Mouse (Mus musculus) G1E-ER4 (cell line): ENCODE results near the gene Aldh6a1. TPM values are rescaled to one million over a fixed set of nuclear protein-coding genes. Genes with fewer than 3 reads are reported as not detected.

ENCODE experiments used
- GATA1 ChIP-seq: IDR thresholded peaks from one replicate; pipeline ENCODE4 v1.8.0; 2012; ENCODE audit warnings: low read length, inconsistent platforms
- polyA plus RNA-seq: library from polyadenylated mRNA; stranded (reverse); fragments of >175 nt; gene quantifications from 2 replicates; pipeline ENCODE4 v1.2.3, GENCODE M21; 2012

Gene Aldh6a1
- polyA plus RNA-seq, 1 experiment, result 5.5 TPM

DNA sequence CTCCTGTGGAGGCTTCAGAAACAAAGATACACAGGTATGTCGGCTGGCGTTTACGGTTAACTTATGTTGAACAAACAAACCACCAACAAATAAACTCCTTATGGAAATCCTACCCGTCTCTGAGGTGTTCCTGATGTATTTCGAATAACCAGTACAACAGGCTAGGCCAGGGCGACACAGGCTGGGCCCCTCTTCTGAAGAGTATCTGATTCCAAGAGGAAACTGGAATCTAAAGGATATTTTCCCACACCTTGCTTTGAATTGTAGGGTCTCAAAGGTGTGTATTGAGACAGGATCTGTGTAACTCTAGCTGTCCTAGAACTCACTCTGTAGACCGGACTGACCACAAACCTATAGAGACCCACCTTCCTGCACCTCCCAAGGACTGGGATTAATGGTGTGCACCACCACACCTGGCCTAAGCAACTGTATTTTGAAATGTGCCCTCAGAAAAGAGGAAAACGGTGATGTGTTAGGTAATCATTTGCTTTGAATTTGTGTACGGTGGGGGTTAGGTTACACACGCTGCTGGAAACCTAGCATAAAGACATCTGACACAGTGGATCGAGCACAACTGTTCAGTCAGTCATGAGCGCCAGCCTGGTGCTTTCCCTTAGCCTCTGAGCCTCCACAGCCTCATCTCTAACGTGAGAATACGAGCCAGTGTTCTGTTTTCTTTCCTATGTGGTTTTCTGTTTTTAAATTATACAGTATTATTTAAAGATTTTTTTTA lies 53.7 kb downstream of the Aldh6a1 start:
- TF ChIP-seq GATA1, result no peak

DNA sequence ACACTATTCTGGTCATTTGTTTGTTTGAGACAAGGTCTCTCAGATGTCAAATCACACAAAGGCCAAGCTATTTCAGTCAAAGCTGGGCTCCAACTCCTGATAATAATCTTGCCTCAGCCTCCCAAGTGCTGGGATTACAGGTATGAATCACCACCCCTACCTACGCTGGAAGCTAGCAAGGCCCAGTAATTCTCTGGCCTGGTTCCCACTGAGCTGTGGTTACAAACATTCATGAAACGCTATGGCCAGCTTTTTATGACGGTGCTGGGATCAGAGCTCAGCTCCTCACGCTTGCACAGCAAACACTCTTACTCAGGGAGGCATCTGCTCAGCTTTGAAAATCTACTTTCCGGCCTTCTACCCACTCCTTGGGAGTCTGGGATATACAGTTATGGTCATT lies 57.0 kb downstream of the Aldh6a1 start:
- TF ChIP-seq GATA1, result no peak

DNA sequence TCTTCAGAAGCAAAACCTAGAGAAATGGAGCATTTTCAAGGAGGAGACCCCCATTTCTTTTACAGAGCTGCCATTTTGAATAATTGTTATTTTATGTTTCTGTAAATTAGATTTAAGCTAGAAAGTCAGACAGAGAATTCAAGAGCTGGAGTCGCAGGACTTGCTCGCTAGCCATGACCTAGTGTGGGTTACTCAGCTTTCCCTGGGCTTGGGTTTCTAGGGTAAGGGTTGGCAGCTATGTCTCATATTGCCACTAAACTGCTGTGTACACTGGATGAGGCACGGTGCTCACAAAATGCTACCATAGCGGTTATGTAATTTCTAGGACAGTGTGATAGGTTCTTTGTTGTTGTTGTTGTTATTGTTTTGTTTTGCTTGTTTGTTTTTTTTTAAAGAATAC lies 58.1 kb downstream of the Aldh6a1 start:
- TF ChIP-seq GATA1, result no peak

DNA sequence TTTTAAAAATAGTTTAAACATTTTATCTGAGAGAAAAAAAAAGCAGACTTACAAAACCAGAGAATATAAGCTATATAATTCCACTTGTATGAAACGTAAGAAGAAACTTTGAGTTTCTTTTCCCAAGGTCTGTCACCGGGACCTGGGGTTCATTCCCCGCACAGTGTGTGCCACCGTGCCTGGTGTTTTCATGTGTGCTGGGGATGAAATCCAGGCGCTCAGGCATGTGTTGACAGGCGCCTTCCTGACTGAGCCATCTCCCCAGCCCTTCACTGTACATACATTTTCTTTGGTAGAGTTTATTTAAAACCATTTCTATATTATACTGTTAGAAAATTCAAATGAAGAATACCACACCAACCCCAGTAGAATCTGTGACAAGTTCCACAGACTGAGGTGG lies 60.5 kb downstream of the Aldh6a1 start:
- no peak for TF ChIP-seq GATA1

DNA sequence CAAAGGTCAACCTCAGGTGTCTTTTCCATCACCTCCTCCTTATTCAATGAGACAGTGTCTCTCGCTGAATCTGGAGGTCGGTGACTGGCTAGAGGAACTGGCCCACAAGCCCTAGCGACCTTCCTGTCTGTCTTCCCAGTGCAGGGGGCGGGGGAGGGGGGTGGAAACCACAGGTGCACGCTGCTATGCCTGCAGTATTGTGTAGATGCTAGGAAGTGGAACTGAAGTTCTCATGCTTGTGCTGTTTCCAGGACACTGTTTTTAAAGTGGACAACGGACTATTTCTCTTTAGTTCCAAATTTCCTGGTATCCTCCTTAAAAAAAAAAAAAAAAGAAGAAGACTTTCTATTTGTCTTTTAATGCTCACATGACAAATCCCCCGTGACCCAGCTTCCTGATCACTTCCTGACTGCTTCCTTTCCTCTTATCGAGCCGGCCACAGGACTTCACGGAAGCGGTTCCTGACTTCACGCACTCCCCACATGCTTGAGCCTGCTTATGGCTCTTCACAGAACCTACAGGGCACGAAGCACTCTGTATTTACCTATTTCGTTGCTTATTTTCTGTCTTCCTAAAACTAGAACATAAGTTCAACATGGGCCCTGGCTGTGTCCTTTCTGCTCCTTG lies 61.9 kb downstream of the Aldh6a1 start:
- TF ChIP-seq GATA1, result no peak

DNA sequence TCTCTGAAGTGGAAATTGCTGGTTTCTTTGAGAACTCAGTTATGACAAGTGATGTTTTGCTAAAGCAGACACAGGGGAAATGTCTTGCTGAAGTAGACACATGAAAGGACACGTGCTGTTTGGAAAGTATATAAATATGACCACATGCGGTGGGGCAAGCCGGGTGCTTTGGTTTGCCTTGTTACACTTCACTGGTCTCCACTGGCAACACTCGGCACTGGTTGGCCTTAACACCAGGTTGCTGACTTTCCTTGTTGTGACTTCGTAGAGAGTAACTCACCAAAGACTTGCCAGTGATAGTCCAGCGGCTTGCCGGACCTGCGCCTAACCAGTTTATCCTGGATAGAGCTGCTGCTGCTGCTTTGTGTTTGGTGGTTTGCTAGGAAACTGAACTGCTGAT lies 62.7 kb downstream of the Aldh6a1 start:
- TF ChIP-seq GATA1, result no peak

DNA sequence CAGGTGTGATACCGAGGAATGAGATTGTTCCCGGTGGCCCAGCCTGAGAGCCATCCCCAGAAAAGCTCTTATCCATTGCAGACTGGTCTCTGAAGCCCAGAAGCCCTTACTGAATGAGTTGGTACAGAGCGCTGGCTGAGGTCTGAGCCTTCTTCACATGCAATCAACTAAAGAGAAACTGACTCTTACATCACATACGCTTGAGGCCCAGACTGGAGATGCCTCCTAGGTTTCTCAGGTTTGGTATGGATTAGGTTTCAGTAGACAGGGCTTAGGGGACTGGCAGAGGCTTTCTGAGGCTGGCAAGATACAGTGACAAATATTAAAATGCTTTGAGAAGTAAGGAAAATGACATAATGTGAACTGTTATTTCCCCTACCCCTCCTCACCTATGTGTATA lies 65.4 kb downstream of the Aldh6a1 start:
- TF ChIP-seq GATA1, result no peak

DNA sequence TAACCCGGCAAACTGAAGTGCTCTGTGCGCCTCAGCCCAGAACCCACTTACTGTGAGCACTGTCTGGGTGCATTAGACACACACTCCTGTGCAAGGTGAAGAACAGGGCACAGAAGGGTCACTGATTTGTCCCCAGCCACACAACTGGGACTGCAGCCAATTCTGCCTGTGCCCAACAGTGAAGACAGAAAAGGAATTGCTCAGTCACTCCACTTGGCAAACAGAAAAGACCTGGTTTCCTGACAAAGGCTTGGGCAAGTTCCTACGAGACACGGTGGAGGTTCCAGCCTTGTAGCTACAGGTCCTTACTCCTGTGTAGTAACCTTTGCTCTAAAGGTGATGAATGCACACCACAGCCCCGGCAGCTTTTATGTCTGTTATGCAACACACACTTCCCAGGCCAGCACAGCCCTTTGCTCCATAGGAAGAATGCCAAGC lies 66.1 kb downstream of the Aldh6a1 start:
- no peak for TF ChIP-seq GATA1

DNA sequence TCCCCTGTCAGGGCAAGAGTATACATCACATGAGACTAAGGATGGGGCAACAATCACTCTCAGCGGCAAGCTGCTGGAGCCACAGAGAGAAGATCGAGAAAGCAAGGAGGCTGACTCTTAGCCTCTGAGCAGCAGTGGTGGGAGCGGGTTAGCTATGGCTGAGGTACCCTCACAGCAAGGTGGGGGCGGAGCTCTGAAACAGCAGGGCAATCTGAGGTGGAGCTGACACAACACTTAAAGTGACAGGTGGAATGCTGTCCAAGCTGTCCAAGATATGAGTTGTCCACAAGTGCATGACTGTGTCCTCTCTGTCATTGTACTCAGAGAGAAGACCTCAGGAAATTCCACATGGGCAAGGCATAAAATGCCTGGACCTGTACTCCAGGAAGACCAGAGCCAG lies 68.4 kb downstream of the Aldh6a1 start:
- no peak for TF ChIP-seq GATA1

Other genes starting within 250 kb of the Aldh6a1 start
- 101 and 107 TPM in 2 replicates for gene Elmsan1, start 232.1 kb downstream of the Aldh6a1 start, polyA plus RNA-seq
- gene Ptgr2, start 165.8 kb downstream of the Aldh6a1 start, polyA plus RNA-seq, result 5.6 and 6.2 TPM in 2 replicates
- gene Zfp410, start 134.2 kb downstream of the Aldh6a1 start, polyA plus RNA-seq, result 1.5 and 1.8 TPM in 2 replicates
- 13.2 and 43.2 TPM in 2 replicates for gene Coq6, start 89.3 kb downstream of the Aldh6a1 start, polyA plus RNA-seq
- 0.21 and 0.38 TPM in 2 replicates for gene Fam161b, start 89.2 kb downstream of the Aldh6a1 start, polyA plus RNA-seq
- gene Entpd5, start 42.0 kb downstream of the Aldh6a1 start, polyA plus RNA-seq, result 1.2 and 3.0 TPM in 2 replicates
- 1.0 and 1.6 TPM in 2 replicates for gene Bbof1, start 41.9 kb downstream of the Aldh6a1 start, polyA plus RNA-seq
- 51.6 and 66.6 TPM in 2 replicates for gene Rnf113a2, start 33.8 kb downstream of the Aldh6a1 start, polyA plus RNA-seq
- 0.38 and 0.50 TPM in 2 replicates for gene Lin52, start 418 bp upstream of the Aldh6a1 start, polyA plus RNA-seq
- gene Vsx2, start 118.8 kb upstream of the Aldh6a1 start, polyA plus RNA-seq, result not detected in 2 replicates
- 2.8 and 5.9 TPM in 2 replicates for gene Abcd4, start 166.4 kb upstream of the Aldh6a1 start, polyA plus RNA-seq
- gene Vrtn, start 190.0 kb upstream of the Aldh6a1 start, polyA plus RNA-seq, result not detected in 2 replicates
- gene Syndig1l, start 247.8 kb upstream of the Aldh6a1 start, polyA plus RNA-seq, result not detected in 2 replicates